Mouse (Mus musculus) midbrain, embryonic 10.5 days (tissue): ENCODE results near the gene Galns. TPM values are rescaled to one million over a fixed set of nuclear protein-coding genes. Genes with fewer than 3 reads are reported as not detected.

Experiments used
- DNase-seq: peaks from one replicate; pipeline ENCODE4 v3.0.0-alpha.2; 2017; ENCODE audit warnings: low spot score
- H3K27ac ChIP-seq: fragments of 300-500 bp; sonication (generic); replicated peaks from 2 replicates; pipeline ENCODE4 v1.5.1; 2016; ENCODE audit warnings: mild to moderate bottlenecking
- H3K27me3 ChIP-seq: fragments of 300-500 bp; sonication (generic); 2 replicates; pipeline ENCODE4 v1.6.1; 2016; ENCODE audit warnings: low read depth, mild to moderate bottlenecking; ENCODE audit not compliant: poor library complexity, severe bottlenecking
- H3K36me3 ChIP-seq: fragments of 300-500 bp; sonication (generic); 2 replicates; pipeline ENCODE4 v1.6.1; 2016; ENCODE audit warnings: mild to moderate bottlenecking, moderate library complexity
- H3K4me1 ChIP-seq: fragments of 300-500 bp; sonication (generic); 2 replicates; pipeline ENCODE4 v1.6.1; 2016
- H3K4me3 ChIP-seq: fragments of 300-500 bp; sonication (generic); 2 replicates; pipeline ENCODE4 v1.5.1; 2016; ENCODE audit warnings: mild to moderate bottlenecking, moderate library complexity
- H3K9me3 ChIP-seq: fragments of 300-500 bp; sonication (generic); replicated peaks from 2 replicates; pipeline ENCODE4 v1.6.1; 2016; ENCODE audit warnings: mild to moderate bottlenecking
- WGBS: fragments of 180-500 bp; shearing (Covaris S2); methylation state at CpG from one replicate; pipeline ENCODE4 v1.1.7; 2016; 5-methylcytosine and 5-hydroxymethylcytosine counted together
- polyA plus RNA-seq: library from polyadenylated mRNA; unstranded; fragments of >200 nt; fragmentation: Nextera tagmentation; extraction: Ambion mirVana; gene quantifications from 2 replicates; pipeline ENCODE4 v1.2.1, GENCODE M21; 2016

The Galns gene
- polyA plus RNA-seq, 1 experiment from 2014 or later = 6.6 TPM

- peaks cover 41% of the 10 kb centered on the region for H3K4me1 ChIP-seq
- peak; percentile 78 for DNase-seq
- peak within 1 kb of the TSS; percentile 64 for H3K4me3 ChIP-seq
- peaks cover 43% of the 10 kb centered on the region for H3K27me3 ChIP-seq
- no peaks in the 10 kb centered on the region for H3K36me3 ChIP-seq
- no peaks in the 10 kb centered on the region for H3K9me3 ChIP-seq
- WGBS = 10% methylated on average over 56 of the region's 56 CpGs
- peak within 1 kb of the TSS; percentile 87 for H3K27ac ChIP-seq
These were observed 59.8 kb downstream of the Galns start, which contains the start of gene Piezo1 for GRCm38 (mm10) chr8:122551265-122552051. Piezo1 (minus strand) TSS chr8:122551329.

- DNase-seq = no peak
- WGBS = under 1% methylated on average over 33 of the region's 43 CpGs
These were observed 60.3 kb downstream of the Galns start for GRCm38 (mm10) chr8:122550995-122551264.

GRCm38 (mm10) chr8:122550234-122550994 lies 60.8 kb downstream of the Galns start:
- Histone ChIP-seq H3K4me1 (peaks cover 43% of the 10 kb centered on the region), H3K27ac (peak overlapping the region; percentile 87), H3K4me3 (peak overlapping the region; percentile 64), H3K36me3 (no peaks in the 10 kb centered on the region), H3K9me3 (no peaks in the 10 kb centered on the region), H3K27me3 (peaks cover 43% of the 10 kb centered on the region)
- 4% methylated on average over 52 of the region's 52 CpGs for WGBS
- DNase-seq = peak; percentile 69

More at GRCm38 (mm10) chr8:122550995-122551264, 60.3 kb downstream of the Galns start:
- Histone ChIP-seq H3K9me3 (no peaks in the 10 kb centered on the region), H3K36me3 (no peaks in the 10 kb centered on the region), H3K4me3 (peak overlapping the region; percentile 64), H3K4me1 (peaks cover 43% of the 10 kb centered on the region), H3K27me3 (peaks cover 43% of the 10 kb centered on the region), H3K27ac (peak overlapping the region; percentile 87)

- WGBS = 92% methylated on average over 3 of the region's 3 CpGs
- H3K4me3 ChIP-seq = 0 out of 2 replicates have a peak overlapping the region, but pooled peaks have one; percentile 7
These were observed 62.3 kb downstream of the Galns start for GRCm38 (mm10) chr8:122548891-122549439.

GRCm38 (mm10) chr8:122548331-122548730 lies 62.9 kb downstream of the Galns start:
- 78% methylated on average over 13 of the region's 13 CpGs for WGBS
- H3K27me3 ChIP-seq = peaks cover 43% of the 10 kb centered on the region
- no peak overlapping the region for H3K27ac ChIP-seq
- no peaks in the 10 kb centered on the region for H3K36me3 ChIP-seq
- H3K4me1 ChIP-seq = peaks cover 43% of the 10 kb centered on the region
- H3K9me3 ChIP-seq = no peaks in the 10 kb centered on the region
- no peak for DNase-seq
- 0 out of 2 replicates have a peak overlapping the region, but pooled peaks have one; percentile 7 for H3K4me3 ChIP-seq

More at GRCm38 (mm10) chr8:122548891-122549439, 62.3 kb downstream of the Galns start:
- Histone ChIP-seq H3K27me3 (peaks cover 43% of the 10 kb centered on the region), H3K9me3 (no peaks in the 10 kb centered on the region), H3K36me3 (no peaks in the 10 kb centered on the region), H3K4me1 (peaks cover 43% of the 10 kb centered on the region), H3K27ac (no peak overlapping the region)
- DNase-seq = no peak

- no peaks in the 10 kb centered on the region for H3K9me3 ChIP-seq
- 33% methylated on average over 5 of the region's 5 CpGs for WGBS
- no peak overlapping the region for H3K27ac ChIP-seq
- no peaks in the 10 kb centered on the region for H3K36me3 ChIP-seq
- no peak for DNase-seq
- H3K4me1 ChIP-seq = peaks cover 43% of the 10 kb centered on the region
- peaks cover 43% of the 10 kb centered on the region for H3K27me3 ChIP-seq
- H3K4me3 ChIP-seq = no peak overlapping the region; the same call in 1 of the 2 replicates
These were observed 63.4 kb downstream of the Galns start for GRCm38 (mm10) chr8:122547815-122548214.

- 75% methylated on average over 24 of the region's 24 CpGs for WGBS
- peak overlapping the region; percentile 15; the same call in 1 of the 2 replicates for H3K4me3 ChIP-seq
- peak overlapping the region; percentile 70 for H3K27ac ChIP-seq
- no peaks in the 10 kb centered on the region for H3K9me3 ChIP-seq
- H3K27me3 ChIP-seq = peaks cover 39% of the 10 kb centered on the region
- DNase-seq = no peak
- H3K36me3 ChIP-seq = no peaks in the 10 kb centered on the region
- peaks cover 43% of the 10 kb centered on the region for H3K4me1 ChIP-seq
These were observed 64.3 kb downstream of the Galns start for GRCm38 (mm10) chr8:122546811-122547453.

- peak overlapping the region; percentile 70 for H3K27ac ChIP-seq
- H3K36me3 ChIP-seq = no peaks in the 10 kb centered on the region
- peaks cover 39% of the 10 kb centered on the region for H3K4me1 ChIP-seq
- 87% methylated on average over 7 of the region's 7 CpGs for WGBS
- peaks cover 32% of the 10 kb centered on the region for H3K27me3 ChIP-seq
- no peak for DNase-seq
- H3K9me3 ChIP-seq = no peaks in the 10 kb centered on the region
- no peak overlapping the region for H3K4me3 ChIP-seq
These were observed 65.1 kb downstream of the Galns start for GRCm38 (mm10) chr8:122546066-122546755.

- Histone ChIP-seq H3K27me3 (peaks cover 11% of the 10 kb centered on the region), H3K27ac (no peak overlapping the region), H3K4me1 (peaks cover 28% of the 10 kb centered on the region), H3K9me3 (no peaks in the 10 kb centered on the region), H3K36me3 (no peaks in the 10 kb centered on the region), H3K4me3 (no peak overlapping the region)
- DNase-seq = no peak
- 89% methylated on average over 8 of the region's 8 CpGs for WGBS
These were observed 67.1 kb downstream of the Galns start for GRCm38 (mm10) chr8:122544138-122544537.

GRCm38 (mm10) chr8:122538310-122539076 lies 72.8 kb downstream of the Galns start:
- H3K27ac ChIP-seq = no peak overlapping the region
- 91% methylated on average over 9 of the region's 9 CpGs for WGBS
- H3K9me3 ChIP-seq = no peaks in the 10 kb centered on the region
- peaks cover 17% of the 10 kb centered on the region for H3K4me1 ChIP-seq
- DNase-seq = no peak
- no peak overlapping the region for H3K4me3 ChIP-seq
- no peaks in the 10 kb centered on the region for H3K27me3 ChIP-seq
- no peaks in the 10 kb centered on the region for H3K36me3 ChIP-seq

- 87% methylated on average over 2 of the region's 2 CpGs for WGBS
- DNase-seq = no peak
- H3K36me3 ChIP-seq = no peaks in the 10 kb centered on the region
- no peak overlapping the region for H3K4me3 ChIP-seq
- H3K4me1 ChIP-seq = peaks cover 17% of the 10 kb centered on the region
- H3K9me3 ChIP-seq = no peaks in the 10 kb centered on the region
- H3K27me3 ChIP-seq = no peaks in the 10 kb centered on the region
- no peak overlapping the region for H3K27ac ChIP-seq
These were observed 73.5 kb downstream of the Galns start for GRCm38 (mm10) chr8:122537812-122538211.
